Comparison of ENCODE assay signal across 8 mouse cellular contexts in the genomic region with DNA sequence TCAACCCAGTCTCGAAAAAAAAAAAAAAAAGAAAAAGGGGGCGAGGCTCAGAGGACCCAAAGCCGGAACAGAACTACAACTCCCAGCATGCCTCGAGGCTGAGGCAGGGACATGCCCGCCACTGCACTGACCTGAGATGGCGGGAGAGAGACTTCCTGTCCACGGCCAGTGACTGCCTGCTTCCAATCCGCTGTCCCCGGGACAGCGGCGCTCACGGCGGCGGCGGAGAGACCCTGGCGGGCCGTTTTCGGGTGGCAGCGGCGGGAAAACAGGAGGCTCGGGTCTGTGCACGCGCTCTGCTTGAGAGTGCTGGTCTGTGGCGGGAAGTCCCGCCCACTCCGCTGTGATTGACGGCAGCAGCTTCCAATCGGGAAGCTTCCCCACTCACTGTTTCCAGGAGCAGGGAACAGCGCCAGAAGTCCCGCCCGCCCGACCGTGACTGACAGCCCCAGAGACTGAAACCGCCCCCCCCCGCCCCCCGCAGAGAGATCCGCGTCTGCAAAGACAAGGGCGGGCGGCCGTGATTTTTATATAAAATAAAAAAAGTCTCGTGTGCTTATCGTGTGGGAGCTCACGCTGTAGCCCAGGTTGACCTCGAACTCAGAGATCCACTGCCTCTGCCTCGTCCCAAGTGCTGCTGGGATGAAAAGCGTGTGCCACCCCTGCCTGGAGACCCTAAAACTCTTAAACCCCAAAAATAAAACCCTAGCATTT. TPM values are rescaled to one million over a fixed set of nuclear protein-coding genes. Genes with fewer than 3 reads are reported as not detected.
DNase-seq lines count a peak whose midpoint lies in the region; ATAC-seq and TF ChIP-seq lines count a peak whose summit lies in the region.

No protein-coding gene starts in this region.

- H3K9ac ChIP-seq in forebrain, embryonic 12.5 days = peak overlapping the region; percentile 78
- H3K9ac ChIP-seq in heart, postnatal 0 days (replicated peaks; ENCODE audit: low read depth, low read length) = peak overlapping the region; percentile 77
- peak overlapping the region; percentile 92 for H3K9ac ChIP-seq in liver, embryonic 16.5 days (ENCODE audit: low read depth, low read length)
- H3K9ac ChIP-seq in neural tube, embryonic 13.5 days = peak overlapping the region; percentile 91

- H3K27ac ChIP-seq in forebrain, embryonic 12.5 days = peak overlapping the region; percentile 91
- H3K27ac ChIP-seq in heart, postnatal 0 days (ENCODE audit: low read depth) = peak overlapping the region; percentile 95
- H3K27ac ChIP-seq in liver, embryonic 16.5 days (ENCODE audit: low read length) = peak overlapping the region; percentile 87
- H3K27ac ChIP-seq in neural tube, embryonic 13.5 days (replicated peaks) = peak overlapping the region; percentile 97
- H3K27ac ChIP-seq in testis, adult 2 months (ENCODE audit: control insufficient read depth, insufficient read depth, low read depth, low read length) = peak overlapping the region; percentile 100

- TF ChIP-seq CTCF in E14TG2a.4 (conservative IDR thresholded peaks at IDR 0.05; ENCODE audit: low read length) = no peak
- TF ChIP-seq CTCF in heart, postnatal 0 days (IDR thresholded peaks at IDR 0.05; ENCODE audit: low read depth) = 0 out of 2 replicates have a peak, but pooled peaks have one; percentile 8
- no peak for TF ChIP-seq CTCF in testis, adult 2 months (IDR thresholded peaks at IDR 0.05; ENCODE audit: control insufficient read depth, insufficient read depth, insufficient replicate concordance, low read depth, low read length)

- peak; percentile 95 for DNase-seq in c-Kit-positive CD71-positive TER-119-positive erythroid progenitor cells, embryonic 14.5 days (ENCODE audit: low spot score)
- peak; percentile 91 for DNase-seq in heart, postnatal 0 days (ENCODE audit: low spot score)
- DNase-seq in kidney, postnatal 4 days = peak; percentile 99 to 100

- no peaks in the 10 kb centered on the region for H3K9me3 ChIP-seq in E14TG2a.4 (ENCODE audit: low read length)
- H3K9me3 ChIP-seq in forebrain, embryonic 12.5 days = no peaks in the 10 kb centered on the region
- no peaks in the 10 kb centered on the region for H3K9me3 ChIP-seq in heart, postnatal 0 days (replicated peaks; ENCODE audit: control insufficient read depth, low read length)
- no peaks in the 10 kb centered on the region for H3K9me3 ChIP-seq in liver, embryonic 16.5 days (replicated peaks; ENCODE audit: control insufficient read depth, low read length)
- no peaks in the 10 kb centered on the region for H3K9me3 ChIP-seq in neural tube, embryonic 13.5 days

- TF ChIP-seq POLR2A in testis, adult 2 months (IDR thresholded peaks at IDR 0.05; ENCODE audit: control insufficient read depth, low read depth, low read length) = peak; percentile 76

- peak overlapping the region; percentile 100 for H3K4me3 ChIP-seq in E14TG2a.4 (replicated peaks; ENCODE audit: low read length)
- H3K4me3 ChIP-seq in forebrain, embryonic 12.5 days (replicated peaks) = peak overlapping the region; percentile 62
- peak overlapping the region; percentile 86 for H3K4me3 ChIP-seq in heart, postnatal 0 days (ENCODE audit: low read depth, low read length)
- peak overlapping the region; percentile 96 for H3K4me3 ChIP-seq in liver, embryonic 16.5 days (ENCODE audit: low read depth, low read length)
- peak overlapping the region; percentile 80 for H3K4me3 ChIP-seq in neural tube, embryonic 13.5 days
- H3K4me3 ChIP-seq in testis, adult 2 months (ENCODE audit: control insufficient read depth, low read depth, low read length) = peak overlapping the region; percentile 100

- peak overlapping the region; percentile 48 for H3K4me2 ChIP-seq in forebrain, embryonic 12.5 days
- H3K4me2 ChIP-seq in heart, postnatal 0 days (ENCODE audit: low read depth, low read length) = peak overlapping the region; percentile 60
- H3K4me2 ChIP-seq in liver, embryonic 16.5 days (ENCODE audit: low read depth, low read length) = peak overlapping the region; percentile 65
- H3K4me2 ChIP-seq in neural tube, embryonic 13.5 days = peak overlapping the region; percentile 63

- TF ChIP-seq EP300 in heart, postnatal 0 days (IDR thresholded peaks at IDR 0.05; ENCODE audit: low read depth) = no peak

- peak; percentile 99 for ATAC-seq in forebrain, embryonic 12.5 days (ENCODE audit: low FRiP score)
- peak; percentile 98 for ATAC-seq in heart, postnatal 0 days (ENCODE audit: insufficient read depth, low read depth)
- peak; percentile 98 for ATAC-seq in liver, embryonic 16.5 days (ENCODE audit: low read depth)
- ATAC-seq in neural tube, embryonic 13.5 days (ENCODE audit: low read depth) = peak; percentile 99

- peaks cover 17% of the 10 kb centered on the region for H3K4me1 ChIP-seq in E14TG2a.4 (replicated peaks; ENCODE audit: low read depth, low read length)
- H3K4me1 ChIP-seq in forebrain, embryonic 12.5 days = peaks cover 6% of the 10 kb centered on the region; the same call in 1 of the 2 replicates
- 0 out of 2 replicates have a peak, but pooled peaks cover 3% of the 10 kb centered on the region for H3K4me1 ChIP-seq in heart, postnatal 0 days (ENCODE audit: control insufficient read depth, insufficient read depth)
- H3K4me1 ChIP-seq in liver, embryonic 16.5 days (ENCODE audit: control insufficient read depth, low read depth, low read length) = no peaks in the 10 kb centered on the region; the same call in 1 of the 2 replicates
- H3K4me1 ChIP-seq in neural tube, embryonic 13.5 days (replicated peaks) = peaks cover 4% of the 10 kb centered on the region; the same call in 1 of the 2 replicates
- H3K4me1 ChIP-seq in testis, adult 2 months (ENCODE audit: control insufficient read depth, insufficient read depth, low read length) = peaks cover 6% of the 10 kb centered on the region

- H3K36me3 ChIP-seq in E14TG2a.4 (ENCODE audit: insufficient read depth, low read length) = no peaks in the 10 kb centered on the region
- no peaks in the 10 kb centered on the region for H3K36me3 ChIP-seq in forebrain, embryonic 12.5 days (replicated peaks)
- no peaks in the 10 kb centered on the region for H3K36me3 ChIP-seq in heart, postnatal 0 days (replicated peaks; ENCODE audit: control insufficient read depth, insufficient read depth, low read length)
- no peaks in the 10 kb centered on the region for H3K36me3 ChIP-seq in liver, embryonic 16.5 days (ENCODE audit: control insufficient read depth, insufficient read depth)
- 0 out of 2 replicates have a peak, but pooled peaks cover 3% of the 10 kb centered on the region for H3K36me3 ChIP-seq in neural tube, embryonic 13.5 days
- H3K36me3 ChIP-seq in testis, adult 2 months (ENCODE audit: control insufficient read depth, insufficient read depth, low read length) = no peaks in the 10 kb centered on the region

- under 1% methylated on average over 47 of the region's 47 CpGs for WGBS in forebrain, embryonic 12.5 days
- under 1% methylated on average over 47 of the region's 47 CpGs for WGBS in heart, postnatal 0 days
- under 1% methylated on average over 47 of the region's 47 CpGs for WGBS in liver, embryonic 16.5 days (ENCODE audit: insufficient replicate concordance)
- under 1% methylated on average over 47 of the region's 47 CpGs for WGBS in neural tube, embryonic 13.5 days

- H3K27me3 ChIP-seq in E14TG2a.4 (ENCODE audit: insufficient read depth, low read length) = no peaks in the 10 kb centered on the region
- H3K27me3 ChIP-seq in forebrain, embryonic 12.5 days = no peaks in the 10 kb centered on the region
- no peaks in the 10 kb centered on the region for H3K27me3 ChIP-seq in heart, postnatal 0 days (ENCODE audit: control insufficient read depth, insufficient read depth, low read length)
- H3K27me3 ChIP-seq in liver, embryonic 16.5 days (ENCODE audit: control insufficient read depth, insufficient read depth, low read depth, low read length) = no peaks in the 10 kb centered on the region
- H3K27me3 ChIP-seq in neural tube, embryonic 13.5 days = no peaks in the 10 kb centered on the region
- no peaks in the 10 kb centered on the region for H3K27me3 ChIP-seq in testis, adult 2 months (ENCODE audit: control insufficient read depth, insufficient read depth, low read length)

RNA-seq across cellular contexts. Expression of gene Pum2, which starts 33.1 kb away (rescaled TPM):
- 94.6 and 97.9 TPM in 2 replicates for polyA plus RNA-seq in forebrain, embryonic 12.5 days (2016; fragmentation: Nextera tagmentation; extraction: Ambion mirVana)
- 100 TPM in 2 replicates for total RNA-seq in heart, postnatal 0 days (2014; rRNA removed; ENCODE audit: low replicate concordance)
- polyA plus RNA-seq in heart, postnatal 0 days (2015; fragmentation: Nextera tagmentation; extraction: Ambion mirVana) = 18.6 and 20.9 TPM in 2 replicates
- polyA plus RNA-seq in liver, embryonic 16.5 days (2015; fragmentation: Nextera tagmentation; extraction: Ambion mirVana) = 14.0 and 14.5 TPM in 2 replicates
- 40.9 and 43.8 TPM in 2 replicates for polyA plus RNA-seq in neural tube, embryonic 13.5 days (2015; fragmentation: Nextera tagmentation; extraction: Ambion mirVana)
- polyA plus RNA-seq in testis, adult 2 months (2012; rRNA removed) = 29.4 and 32.2 TPM in 2 replicates

RNA-seq across cellular contexts. Expression of gene Slc7a15, which starts 42.0 kb away (rescaled TPM):
- not detected in 2 replicates for polyA plus RNA-seq in forebrain, embryonic 12.5 days (2016; fragmentation: Nextera tagmentation; extraction: Ambion mirVana)
- total RNA-seq in heart, postnatal 0 days (2014; rRNA removed; ENCODE audit: low replicate concordance) = not detected in 2 replicates
- 0.05 TPM in 1 of 2 replicates, not detected in the other for polyA plus RNA-seq in heart, postnatal 0 days (2015; fragmentation: Nextera tagmentation; extraction: Ambion mirVana)
- 0.08 and 0.19 TPM in 2 replicates for polyA plus RNA-seq in liver, embryonic 16.5 days (2015; fragmentation: Nextera tagmentation; extraction: Ambion mirVana)
- polyA plus RNA-seq in neural tube, embryonic 13.5 days (2015; fragmentation: Nextera tagmentation; extraction: Ambion mirVana) = not detected in 2 replicates
- polyA plus RNA-seq in testis, adult 2 months (2012; rRNA removed) = 0.84 and 14.4 TPM in 2 replicates

Comparison
In these comparisons a context has a peak if more than half of its experiments do, and no peak if none do; other contexts are left out.
1. Peak in every context shown above with its lines: DNase-seq, ATAC-seq, H3K4me3 ChIP-seq and H3K27ac ChIP-seq.